Mouse (Mus musculus) liver, embryonic 11.5 days (tissue): ENCODE measurements around the gene St3gal5. TPM values are rescaled to one million over a fixed set of nuclear protein-coding genes. Genes with fewer than 3 reads are reported as not detected.

Experiments
- ATAC-seq: fragments of 200-750 bp; cut with Nextera tagmentation; replicated peaks from 2 replicates; pipeline ENCODE4 v1.8.0; 2017; ENCODE audit warnings: moderate number of reproducible peaks, mild to moderate bottlenecking, moderate TSS enrichment, moderate library complexity; ENCODE audit not compliant: low FRiP score
- DNase-seq: peaks from one replicate; pipeline ENCODE4 v3.0.0-alpha.2; 2017; ENCODE audit warnings: low spot score
- H3K27ac ChIP-seq: fragments of 300-500 bp; sonication (generic); 2 replicates; pipeline ENCODE4 v1.5.1; 2014; ENCODE audit warnings: mild to moderate bottlenecking, low read depth, low read length, control low read depth
- H3K27me3 ChIP-seq: fragments of 300-500 bp; sonication (generic); replicated peaks from 2 replicates; pipeline ENCODE4 v1.6.1; 2014; ENCODE audit warnings: low read length, mixed read lengths; ENCODE audit not compliant: control insufficient read depth, insufficient read depth
- H3K36me3 ChIP-seq: fragments of 300-500 bp; sonication (generic); 2 replicates; pipeline ENCODE4 v1.6.1; 2014; ENCODE audit warnings: mild to moderate bottlenecking, low read length, moderate library complexity, mixed read lengths; ENCODE audit not compliant: control insufficient read depth, insufficient read depth
- H3K4me1 ChIP-seq: fragments of 300-500 bp; sonication (generic); replicated peaks from 2 replicates; pipeline ENCODE4 v1.6.1; 2014; ENCODE audit warnings: low read length, mixed read lengths; ENCODE audit not compliant: control insufficient read depth, insufficient read depth
- H3K4me2 ChIP-seq: fragments of 300-500 bp; sonication (generic); 2 replicates; pipeline ENCODE4 v1.6.1; 2014; ENCODE audit warnings: mild to moderate bottlenecking, control low read depth, moderate library complexity
- H3K4me3 ChIP-seq: fragments of 300-500 bp; sonication (generic); 2 replicates; pipeline ENCODE4 v1.5.1; 2014; ENCODE audit warnings: low read depth, low read length, control low read depth
- H3K9ac ChIP-seq: fragments of 300-500 bp; sonication (generic); 2 replicates; pipeline ENCODE4 v1.6.1; 2014; ENCODE audit warnings: low read depth, low read length, control low read depth
- H3K9me3 ChIP-seq: fragments of 300-500 bp; sonication (generic); 2 replicates; pipeline ENCODE4 v1.6.1; 2016; ENCODE audit warnings: low read length, inconsistent platforms, mixed read lengths; ENCODE audit not compliant: control insufficient read depth
- WGBS: fragments of 180-500 bp; shearing (Covaris S2); extraction: QIAGEN DNeasy Blood & Tissue Kit; methylation state at CpG from one replicate; pipeline ENCODE4 v1.1.7; 2014; 5-methylcytosine and 5-hydroxymethylcytosine counted together
- polyA plus RNA-seq: library from polyadenylated mRNA; unstranded; fragments of >200 nt; fragmentation: Nextera tagmentation; extraction: Ambion mirVana; gene quantifications from 2 replicates; pipeline ENCODE4 v1.2.1, GENCODE M21; 2014

The St3gal5 gene
- polyA plus RNA-seq, 1 experiment from 2014 or later: 109 TPM

GRCm38 (mm10) chr6:72130056-72130455 lies 32.7 kb downstream of the St3gal5 start:
- no peak overlapping the region for H3K4me3 ChIP-seq
- peaks cover 17% of the 10 kb centered on the region for H3K4me1 ChIP-seq
- no peak for ATAC-seq
- H3K9me3 ChIP-seq: no peaks in the 10 kb centered on the region
- DNase-seq: no peak
- H3K4me2 ChIP-seq: no peak overlapping the region
- peaks cover 38% of the 10 kb centered on the region for H3K36me3 ChIP-seq
- H3K27ac ChIP-seq: no peak overlapping the region
- H3K9ac ChIP-seq: no peak overlapping the region
- H3K27me3 ChIP-seq: no peaks in the 10 kb centered on the region
- 87% methylated on average over 6 of the region's 6 CpGs for WGBS

- no peak overlapping the region for H3K27ac ChIP-seq
- H3K4me2 ChIP-seq: no peak overlapping the region
- no peak overlapping the region for H3K4me3 ChIP-seq
- H3K9ac ChIP-seq: no peak overlapping the region
- WGBS: 94% methylated on average over 8 of the region's 8 CpGs
- H3K27me3 ChIP-seq: no peaks in the 10 kb centered on the region
- H3K4me1 ChIP-seq: peaks cover 29% of the 10 kb centered on the region
- H3K9me3 ChIP-seq: no peaks in the 10 kb centered on the region
- no peak for ATAC-seq
- peaks cover 38% of the 10 kb centered on the region for H3K36me3 ChIP-seq
- DNase-seq: no peak
Measured at GRCm38 (mm10) chr6:72132671-72133214, 35.4 kb downstream of the St3gal5 start.

GRCm38 (mm10) chr6:72134850-72135515 lies 37.6 kb downstream of the St3gal5 start:
- H3K27me3 ChIP-seq: no peaks in the 10 kb centered on the region
- ATAC-seq: peak; percentile 69
- no peak overlapping the region for H3K9ac ChIP-seq

GRCm38 (mm10) chr6:72136016-72136415 lies 38.6 kb downstream of the St3gal5 start:
- Histone ChIP-seq H3K36me3 (peaks cover 28% of the 10 kb centered on the region), H3K27me3 (no peaks in the 10 kb centered on the region), H3K4me3 (no peak overlapping the region), H3K9me3 (no peaks in the 10 kb centered on the region), H3K9ac (no peak overlapping the region), H3K27ac (no peak overlapping the region), H3K4me2 (no peak overlapping the region), H3K4me1 (peaks cover 35% of the 10 kb centered on the region)
- ATAC-seq: peak; percentile 53; the same call in 1 of the 2 replicates
- DNase-seq: no peak
- 68% methylated on average over 5 of the region's 5 CpGs for WGBS

More at GRCm38 (mm10) chr6:72134850-72135515, 37.6 kb downstream of the St3gal5 start:
- no peaks in the 10 kb centered on the region for H3K9me3 ChIP-seq
- 61% methylated on average over 9 of the region's 9 CpGs for WGBS
- H3K4me3 ChIP-seq: no peak overlapping the region
- DNase-seq: peak; percentile 42
- H3K4me1 ChIP-seq: peaks cover 33% of the 10 kb centered on the region
- peak overlapping the region; percentile 38 for H3K4me2 ChIP-seq
- peak overlapping the region; percentile 64 for H3K27ac ChIP-seq
- H3K36me3 ChIP-seq: peaks cover 24% of the 10 kb centered on the region

- H3K36me3 ChIP-seq: peaks cover 28% of the 10 kb centered on the region
- no peak overlapping the region for H3K4me3 ChIP-seq
- ATAC-seq (no peak), DNase-seq (no peak)
- H3K27ac ChIP-seq: no peak overlapping the region
- no peaks in the 10 kb centered on the region for H3K9me3 ChIP-seq
- no peak overlapping the region for H3K4me2 ChIP-seq
- H3K4me1 ChIP-seq: peaks cover 35% of the 10 kb centered on the region
- WGBS: 85% methylated on average over 10 of the region's 10 CpGs
- no peak overlapping the region for H3K9ac ChIP-seq
- no peaks in the 10 kb centered on the region for H3K27me3 ChIP-seq
Measured at GRCm38 (mm10) chr6:72136543-72136942, 39.2 kb downstream of the St3gal5 start.

- Histone ChIP-seq H3K9ac (no peak overlapping the region), H3K27me3 (no peaks in the 10 kb centered on the region), H3K4me3 (no peak overlapping the region), H3K9me3 (no peaks in the 10 kb centered on the region), H3K36me3 (peaks cover 18% of the 10 kb centered on the region), H3K4me1 (peaks cover 23% of the 10 kb centered on the region), H3K4me2 (no peak overlapping the region), H3K27ac (no peak overlapping the region)
- ATAC-seq (no peak), DNase-seq (no peak)
- WGBS: 73% methylated on average over 9 of the region's 9 CpGs
Measured at GRCm38 (mm10) chr6:72139508-72140193, 42.3 kb downstream of the St3gal5 start.

- Histone ChIP-seq H3K9ac (no peak overlapping the region), H3K27me3 (no peaks in the 10 kb centered on the region), H3K9me3 (no peaks in the 10 kb centered on the region), H3K27ac (no peak overlapping the region), H3K4me2 (no peak overlapping the region), H3K4me3 (no peak overlapping the region), H3K4me1 (peaks cover 15% of the 10 kb centered on the region), H3K36me3 (peaks cover 24% of the 10 kb centered on the region)
- WGBS: 47% methylated on average over 8 of the region's 8 CpGs
- DNase-seq (no peak), ATAC-seq (0 out of 2 replicates have a peak, but pooled peaks have one; percentile 25)
Measured at GRCm38 (mm10) chr6:72140371-72140770, 43.0 kb downstream of the St3gal5 start.

- no peak for DNase-seq
- H3K27me3 ChIP-seq: no peaks in the 10 kb centered on the region
- no peak overlapping the region for H3K9ac ChIP-seq
- WGBS: 67% methylated on average over 10 of the region's 10 CpGs
- H3K4me2 ChIP-seq: no peak overlapping the region
- no peaks in the 10 kb centered on the region for H3K9me3 ChIP-seq
- H3K4me3 ChIP-seq: no peak overlapping the region
- peaks cover 7% of the 10 kb centered on the region for H3K4me1 ChIP-seq
- no peak for ATAC-seq
- H3K27ac ChIP-seq: no peak overlapping the region
- peaks cover 24% of the 10 kb centered on the region for H3K36me3 ChIP-seq
Measured at GRCm38 (mm10) chr6:72141191-72141590, 43.8 kb downstream of the St3gal5 start.
